Mouse (Mus musculus): ENCODE results near the gene Rp9.
"Not testable (repeated sequence)": the region's sequence is repeated elsewhere in the genome, so short reads cannot be mapped to it uniquely, and the experiment has no call there.

Rp9 gene

GRCm38 (mm10) chr9:22422559-22422958 lies 47.0 kb downstream of the Rp9 start:
- no peak for DNase-seq (ENCODE audit: extremely low read depth, low read depth)

- no peak for DNase-seq (ENCODE audit: extremely low read depth, low read depth)
Measured at GRCm38 (mm10) chr9:22420491-22420890, 49.1 kb downstream of the Rp9 start.

- DNase-seq (ENCODE audit: extremely low read depth, low read depth), result no peak
Measured at GRCm38 (mm10) chr9:22419877-22420276, 49.7 kb downstream of the Rp9 start.

GRCm38 (mm10) chr9:22417547-22417946 lies 52.0 kb downstream of the Rp9 start:
- DNase-seq (ENCODE audit: extremely low read depth, low read depth), result no peak

GRCm38 (mm10) chr9:22416187-22416586 lies 53.4 kb downstream of the Rp9 start:
- no peak for DNase-seq (ENCODE audit: extremely low read depth, low read depth)

GRCm38 (mm10) chr9:22411002-22411857 lies 58.3 kb downstream of the Rp9 start, which contains the start of gene 9530077C05Rik:
9530077C05Rik (plus strand) TSS chr9:22411513.
- DNase-seq (ENCODE audit: extremely low read depth, low read depth), result peak; percentile 96

- no peak for DNase-seq (ENCODE audit: extremely low read depth, low read depth)
Measured at GRCm38 (mm10) chr9:22409501-22409900, 60.0 kb downstream of the Rp9 start.

- DNase-seq (ENCODE audit: extremely low read depth, low read depth), result not testable (repeated sequence)
Measured at GRCm38 (mm10) chr9:22408344-22408743, 61.2 kb downstream of the Rp9 start.

GRCm38 (mm10) chr9:22407633-22408032 lies 61.9 kb downstream of the Rp9 start:
- not testable (repeated sequence) for DNase-seq (ENCODE audit: extremely low read depth, low read depth)

- no peak for DNase-seq (ENCODE audit: extremely low read depth, low read depth)
Measured at GRCm38 (mm10) chr9:22405414-22405813, 64.1 kb downstream of the Rp9 start.

GRCm38 (mm10) chr9:22403501-22403900 lies 66.0 kb downstream of the Rp9 start:
- DNase-seq (ENCODE audit: extremely low read depth, low read depth), result not testable (repeated sequence)

- no peak for DNase-seq (ENCODE audit: extremely low read depth, low read depth)
Measured at GRCm38 (mm10) chr9:22402976-22403375, 66.6 kb downstream of the Rp9 start.

- DNase-seq (ENCODE audit: extremely low read depth, low read depth), result no peak
Measured at GRCm38 (mm10) chr9:22402001-22402400, 67.5 kb downstream of the Rp9 start.

GRCm38 (mm10) chr9:22399021-22399420 lies 70.5 kb downstream of the Rp9 start:
- DNase-seq (ENCODE audit: extremely low read depth, low read depth), result no peak

- no peak for DNase-seq (ENCODE audit: extremely low read depth, low read depth)
Measured at GRCm38 (mm10) chr9:22394725-22395124, 74.8 kb downstream of the Rp9 start.

GRCm38 (mm10) chr9:22390390-22390789 lies 79.2 kb downstream of the Rp9 start:
- DNase-seq (ENCODE audit: extremely low read depth, low read depth), result no peak

- DNase-seq (ENCODE audit: extremely low read depth, low read depth), result no peak
Measured at GRCm38 (mm10) chr9:22389736-22390245, 79.8 kb downstream of the Rp9 start.

GRCm38 (mm10) chr9:22389021-22389476 lies 80.5 kb downstream of the Rp9 start, which contains the start of gene Anln:
Anln (minus strand) TSS chr9:22389188.
- DNase-seq (ENCODE audit: extremely low read depth, low read depth), result peak; percentile 85

GRCm38 (mm10) chr9:22388401-22388980 lies 81.1 kb downstream of the Rp9 start:
- DNase-seq (ENCODE audit: extremely low read depth, low read depth), result peak; percentile 64

- DNase-seq (ENCODE audit: extremely low read depth, low read depth), result peak; percentile 87
Measured at GRCm38 (mm10) chr9:22387901-22388300, 81.6 kb downstream of the Rp9 start.

GRCm38 (mm10) chr9:22385890-22386289 lies 83.7 kb downstream of the Rp9 start:
- no peak for DNase-seq (ENCODE audit: extremely low read depth, low read depth)

- DNase-seq (ENCODE audit: extremely low read depth, low read depth), result no peak
Measured at GRCm38 (mm10) chr9:22376086-22376485, 93.5 kb downstream of the Rp9 start.

Measured in MEL-GATA-1-ER (cell line).